Mouse (Mus musculus) kidney, adult 2 months (tissue): Measurements from ENCODE around the gene Pogk. TPM values are rescaled to one million over a fixed set of nuclear protein-coding genes. Genes with fewer than 3 reads are reported as not detected.

ENCODE experiments used
- DNase-seq: peaks from one replicate; pipeline ENCODE4 v3.0.0; 2021
- H3K27ac ChIP-seq: fragments of 200-500 bp; 2 replicates; pipeline ENCODE4 v1.5.1; 2012; ENCODE audit warnings: low read depth, low read length, control low read depth, inconsistent platforms; ENCODE audit not compliant: insufficient read depth
- H3K27me3 ChIP-seq: fragments of 200-500 bp; replicated peaks from 2 replicates; pipeline ENCODE4 v1.6.1; 2012; ENCODE audit warnings: mild to moderate bottlenecking, moderate library complexity, low read length, inconsistent platforms; ENCODE audit not compliant: control insufficient read depth, insufficient read depth
- H3K36me3 ChIP-seq: fragments of 200-500 bp; 2 replicates; pipeline ENCODE4 v1.6.1; 2012; ENCODE audit warnings: mild to moderate bottlenecking, moderate library complexity, low read length, inconsistent platforms; ENCODE audit not compliant: control insufficient read depth, insufficient read depth
- H3K4me1 ChIP-seq: fragments of 200-500 bp; 2 replicates; pipeline ENCODE4 v1.6.1; 2011; ENCODE audit warnings: low read length; ENCODE audit not compliant: control insufficient read depth, insufficient read depth
- H3K4me3 ChIP-seq: fragments of 200-500 bp; 2 replicates; pipeline ENCODE4 v1.5.1; 2011; ENCODE audit warnings: mild to moderate bottlenecking, low read depth, low read length, control low read depth; ENCODE audit not compliant: insufficient read depth
- CTCF ChIP-seq: fragments of 200-500 bp; conservative IDR thresholded peaks from 2 replicates; pipeline ENCODE4 v1.5.1; 2011; ENCODE audit warnings: low read depth, mild to moderate bottlenecking, control low read depth, low read length, moderate library complexity, mixed read lengths; ENCODE audit not compliant: insufficient read depth, insufficient read length
- POLR2A ChIP-seq: fragments of 200-500 bp; IDR thresholded peaks from one replicate; pipeline ENCODE4 v1.6.1; 2011; ENCODE audit warnings: low read depth, low read length, control low read depth
- WGBS: fragments of 180-500 bp; shearing (Covaris S2); methylation state at CpG from one replicate; pipeline ENCODE4 v1.1.7; 2018; 5-methylcytosine and 5-hydroxymethylcytosine counted together
- polyA plus RNA-seq: library from polyadenylated mRNA; depleted of rRNA; stranded (reverse); fragments of >200 nt; gene quantifications from 2 replicates; pipeline ENCODE4 v1.2.3, GENCODE M21; 2012; rRNA removed

Pogk gene
- 7.4 TPM in 2 replicates for polyA plus RNA-seq

DNA sequence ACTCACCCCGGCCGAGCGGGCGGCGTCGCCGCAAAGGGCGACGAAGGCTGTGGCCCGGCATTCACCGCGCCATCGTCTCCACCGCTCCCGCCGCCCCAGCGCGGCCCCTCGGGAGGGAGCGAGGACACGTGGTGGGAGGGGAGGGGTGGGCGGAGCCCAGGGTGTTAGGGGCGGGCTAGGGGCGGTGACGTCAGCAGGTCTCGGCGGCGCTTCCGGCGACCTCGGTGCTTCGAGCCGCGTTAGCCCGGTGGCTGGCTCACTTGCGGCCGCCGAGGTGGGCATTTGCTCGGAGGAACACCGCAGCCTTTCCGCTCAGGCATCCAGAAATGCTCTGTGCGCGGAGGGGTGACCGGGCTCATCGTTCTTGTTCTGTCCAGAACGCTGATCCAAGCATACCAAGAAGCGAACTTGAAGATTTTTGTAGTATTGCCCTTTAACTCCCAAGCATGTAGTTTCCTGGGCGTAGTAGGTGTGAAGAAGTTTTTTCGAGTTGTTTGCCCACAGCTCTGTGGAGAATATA is at the start of gene Pogk:
Pogk (minus strand) TSS at position 163 of the 520 bp plus-strand sequence.
- no peak for TF ChIP-seq CTCF
- no peak for TF ChIP-seq POLR2A
- no peaks in the 10 kb centered on the region for H3K36me3 ChIP-seq
- under 1% methylated on average over 49 of the region's 49 CpGs for WGBS
- H3K27ac ChIP-seq = peak within 1 kb of the TSS; percentile 51; the same call in 1 of the 2 replicates
- H3K4me1 ChIP-seq = no peaks in the 10 kb centered on the region
- H3K27me3 ChIP-seq = no peaks in the 10 kb centered on the region
- peak; percentile 76 for DNase-seq
- peak within 1 kb of the TSS; percentile 62 for H3K4me3 ChIP-seq

DNA sequence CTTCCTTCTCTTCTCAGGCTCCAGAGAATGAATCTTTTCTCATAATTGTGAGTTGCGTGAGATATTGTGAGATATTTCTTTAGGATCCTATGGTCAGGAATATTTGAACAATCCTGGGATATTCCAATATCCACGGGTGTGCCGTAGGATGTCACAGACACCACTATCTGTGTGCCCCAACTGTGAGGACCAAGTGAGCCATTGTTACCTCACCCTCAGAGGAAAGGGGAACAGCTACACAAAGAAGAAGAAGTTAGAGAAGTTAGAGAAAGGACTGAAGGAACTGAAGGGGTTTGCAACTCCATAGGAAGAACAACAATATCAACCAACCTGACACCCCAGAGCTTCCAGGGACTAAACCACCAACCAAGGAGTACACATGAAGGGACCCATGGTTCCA is 32.3 kb upstream of the Pogk start:
- no peaks in the 10 kb centered on the region for H3K36me3 ChIP-seq
- no peak overlapping the region for H3K4me3 ChIP-seq
- no peaks in the 10 kb centered on the region for H3K27me3 ChIP-seq
- no peak for TF ChIP-seq POLR2A
- TF ChIP-seq CTCF = no peak
- no peak overlapping the region for H3K27ac ChIP-seq
- no peak for DNase-seq
- 91% methylated on average over 3 of the region's 3 CpGs for WGBS
- H3K4me1 ChIP-seq = no peaks in the 10 kb centered on the region

DNA sequence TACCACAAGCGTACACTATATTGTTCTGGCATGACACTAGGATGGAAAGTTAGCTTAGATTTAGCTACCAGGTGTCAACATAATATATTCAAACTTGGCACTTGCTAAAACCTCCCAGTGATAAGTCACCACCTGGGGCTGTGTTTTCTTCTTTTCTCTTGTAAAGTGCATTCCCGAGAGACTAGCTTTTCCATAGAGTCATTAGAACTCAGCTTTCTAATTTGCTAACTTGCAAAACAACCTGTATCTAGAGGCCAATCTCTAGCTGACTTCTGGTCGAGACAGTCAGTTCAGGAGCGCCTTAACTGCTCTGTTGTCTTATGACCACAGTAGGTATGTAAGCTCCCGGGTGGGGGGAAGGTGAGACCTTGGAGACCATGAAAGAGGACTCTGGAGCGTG is 29.8 kb upstream of the Pogk start:
- Histone ChIP-seq H3K4me1 (no peaks in the 10 kb centered on the region), H3K27ac (no peak overlapping the region), H3K4me3 (no peak overlapping the region), H3K36me3 (no peaks in the 10 kb centered on the region), H3K27me3 (no peaks in the 10 kb centered on the region; the same call in 1 of the 2 replicates)
- no peak for DNase-seq
- WGBS = 63% methylated on average over 6 of the region's 6 CpGs
- TF ChIP-seq POLR2A (no peak), CTCF (no peak)

DNA sequence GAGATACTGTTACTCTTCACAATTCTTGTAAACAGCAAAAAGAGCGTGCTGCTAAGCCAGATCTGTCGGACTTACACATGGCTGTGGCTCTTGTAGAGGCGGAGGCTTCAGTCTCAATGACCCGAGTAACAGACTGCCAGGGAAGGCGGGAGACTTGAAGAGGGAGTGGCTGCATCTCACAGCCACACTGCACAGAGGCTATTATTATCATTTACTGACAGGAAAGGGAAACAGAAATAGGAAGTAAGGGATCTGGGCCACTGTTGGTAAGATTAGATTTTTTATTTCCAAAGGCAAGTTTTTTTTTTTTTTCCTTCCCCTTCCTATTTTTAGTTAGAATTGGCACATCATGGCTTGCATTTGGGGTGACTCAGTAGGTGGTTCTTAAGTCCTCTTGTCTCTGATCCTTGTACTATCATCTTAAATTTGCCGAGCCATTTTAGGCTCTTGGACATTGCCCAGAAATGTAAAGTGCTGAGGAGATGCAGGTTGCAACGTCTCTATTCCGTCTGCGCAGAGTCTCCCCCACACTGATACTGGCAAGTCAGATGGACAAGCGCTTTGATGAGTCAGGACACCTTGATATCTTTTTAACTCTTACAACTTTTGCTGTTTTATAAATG is 20.3 kb upstream of the Pogk start:
- TF ChIP-seq CTCF = no peak
- TF ChIP-seq POLR2A = no peak
- 28% methylated on average over 10 of the region's 10 CpGs for WGBS
- Histone ChIP-seq H3K27ac (0 out of 2 replicates have a peak overlapping the region, but pooled peaks have one; percentile 30), H3K4me3 (no peak overlapping the region), H3K36me3 (no peaks in the 10 kb centered on the region), H3K4me1 (no peaks in the 10 kb centered on the region), H3K27me3 (no peaks in the 10 kb centered on the region)
- DNase-seq = peak; percentile 52

DNA sequence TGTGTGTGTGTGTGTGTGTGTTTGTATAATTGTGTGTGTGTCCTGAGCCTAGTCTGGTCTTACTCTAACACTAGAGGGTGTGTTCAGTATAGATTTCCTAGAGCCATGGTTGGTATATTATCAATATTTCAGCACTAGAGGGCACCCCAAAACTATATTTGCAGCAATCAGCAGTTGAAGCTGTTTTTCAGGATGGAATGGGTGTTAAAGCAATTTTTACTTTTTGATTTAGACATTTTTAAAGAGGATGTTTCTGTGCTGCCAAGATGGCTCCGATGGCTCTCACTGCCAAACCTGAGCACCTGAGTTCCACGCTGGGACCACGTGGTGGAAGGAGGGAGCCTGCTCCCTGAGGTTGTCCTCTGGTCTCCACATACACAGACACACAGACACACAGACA is 19.4 kb upstream of the Pogk start:
- Histone ChIP-seq H3K4me3 (no peak overlapping the region), H3K27me3 (no peaks in the 10 kb centered on the region), H3K4me1 (no peaks in the 10 kb centered on the region), H3K27ac (no peak overlapping the region), H3K36me3 (no peaks in the 10 kb centered on the region)
- TF ChIP-seq POLR2A = no peak
- TF ChIP-seq CTCF = no peak
- WGBS = 58% methylated on average over 3 of the region's 3 CpGs
- DNase-seq = peak; percentile 35

DNA sequence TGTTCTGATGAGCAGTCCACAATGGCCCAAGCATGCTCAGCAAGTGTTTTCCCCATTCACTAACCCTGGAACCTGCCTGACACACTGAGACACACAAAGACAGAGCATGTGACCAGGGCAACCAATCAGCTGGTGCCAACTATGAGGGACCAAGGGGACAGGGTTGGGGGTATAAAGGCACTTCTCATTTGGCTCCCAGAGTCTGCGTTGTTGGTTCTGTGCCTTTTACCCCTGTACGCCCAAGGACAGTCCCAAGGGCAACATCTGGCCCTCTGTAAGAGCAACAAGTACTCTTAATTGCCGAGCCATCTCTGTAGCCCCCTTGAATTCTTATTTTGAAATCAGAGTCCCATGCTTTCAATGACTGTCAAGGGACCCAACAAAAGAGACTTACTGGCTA is 2.6 kb upstream of the Pogk start:
- no peaks in the 10 kb centered on the region for H3K36me3 ChIP-seq
- H3K27ac ChIP-seq = no peak overlapping the region
- H3K4me3 ChIP-seq = no peak overlapping the region
- TF ChIP-seq POLR2A (no peak), CTCF (no peak)
- H3K27me3 ChIP-seq = no peaks in the 10 kb centered on the region
- no peaks in the 10 kb centered on the region for H3K4me1 ChIP-seq
- no peak for DNase-seq
- WGBS = 98% methylated on average over 3 of the region's 3 CpGs

DNA sequence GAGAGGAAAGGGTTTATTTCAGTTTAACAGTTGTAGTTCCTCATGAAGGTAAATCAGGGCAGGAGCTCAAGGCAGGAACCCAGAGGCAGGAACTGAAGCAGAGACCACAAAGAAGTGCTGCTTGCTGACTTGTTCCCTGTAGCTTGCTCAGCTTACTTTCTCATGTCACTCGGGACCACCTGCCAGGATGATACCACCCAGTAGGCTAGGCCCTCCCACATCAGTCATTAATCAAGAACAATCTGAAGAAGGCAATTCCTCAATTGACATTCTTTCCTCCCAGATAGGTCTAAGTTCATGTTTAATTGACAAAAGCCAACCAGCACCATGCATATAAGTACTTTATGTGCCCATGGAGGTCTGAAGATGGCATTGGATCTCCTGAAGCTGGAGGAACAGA is 1.9 kb upstream of the Pogk start:
- H3K4me1 ChIP-seq = no peaks in the 10 kb centered on the region

DNA sequence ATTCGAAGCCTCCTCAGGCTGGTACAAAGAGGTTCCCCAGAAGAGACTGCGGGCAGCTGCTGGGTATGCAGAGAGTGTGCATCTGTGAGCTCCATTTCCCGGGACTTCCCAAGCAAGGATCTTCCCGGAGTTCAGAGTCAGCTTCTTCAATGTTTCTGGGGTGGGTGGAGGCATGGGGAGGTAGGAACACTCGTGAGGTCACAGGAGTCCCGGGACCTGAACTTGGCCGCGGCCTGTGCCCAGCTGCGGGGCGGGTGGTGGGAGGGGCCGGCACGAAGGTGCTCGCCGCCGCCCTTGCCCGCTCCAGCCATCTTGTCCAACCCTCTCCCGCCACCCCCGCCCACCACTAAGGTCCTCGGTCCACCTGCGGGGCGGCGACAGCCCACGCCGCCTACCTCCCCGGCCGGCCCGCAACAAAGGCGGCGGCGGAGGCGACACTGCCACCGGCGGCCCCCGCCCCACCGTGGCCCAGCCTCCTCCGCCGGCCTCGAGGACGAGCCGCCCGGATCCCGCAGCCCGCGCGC is 424 bp downstream of the Pogk start:
- DNase-seq = peak; percentile 51
- H3K27me3 ChIP-seq = no peaks in the 10 kb centered on the region
- no peaks in the 10 kb centered on the region for H3K36me3 ChIP-seq
- no peaks in the 10 kb centered on the region for H3K4me1 ChIP-seq
- WGBS = 1% methylated on average over 39 of the region's 45 CpGs
- peak overlapping the region; percentile 62 for H3K4me3 ChIP-seq
- H3K27ac ChIP-seq = no peak overlapping the region
- TF ChIP-seq CTCF (no peak), POLR2A (no peak)

More for the DNA sequence above, 1.9 kb upstream of the Pogk start:
- H3K36me3 ChIP-seq = no peaks in the 10 kb centered on the region
- H3K4me3 ChIP-seq = no peak overlapping the region
- H3K27ac ChIP-seq = no peak overlapping the region
- 96% methylated on average over 1 of the region's 1 CpGs for WGBS
- TF ChIP-seq CTCF (no peak), POLR2A (no peak)
- H3K27me3 ChIP-seq = no peaks in the 10 kb centered on the region
- no peak for DNase-seq
